Mouse (Mus musculus) liver, embryonic 13.5 days (tissue): Measurements from ENCODE around the gene Marc1. TPM values are rescaled to one million over a fixed set of nuclear protein-coding genes. Genes with fewer than 3 reads are reported as not detected.

Source experiments
- ATAC-seq: fragments of 200-750 bp; cut with Nextera tagmentation; 2 replicates; pipeline ENCODE4 v1.8.0; 2017; ENCODE audit warnings: low read depth, mild to moderate bottlenecking, moderate number of reproducible peaks, moderate library complexity
- DNase-seq: peaks from one replicate; pipeline ENCODE4 v3.0.0; 2022
- H3K27ac ChIP-seq: fragments of 300-500 bp; sonication (generic); 2 replicates; pipeline ENCODE4 v1.5.1; 2015; ENCODE audit warnings: moderate library complexity, mild to moderate bottlenecking, inconsistent platforms
- H3K27me3 ChIP-seq: fragments of 300-500 bp; sonication (generic); 2 replicates; pipeline ENCODE4 v1.6.1; 2015; ENCODE audit warnings: mild to moderate bottlenecking, inconsistent platforms
- H3K36me3 ChIP-seq: fragments of 300-500 bp; sonication (generic); 2 replicates; pipeline ENCODE4 v1.6.1; 2015; ENCODE audit warnings: mild to moderate bottlenecking, inconsistent platforms
- H3K4me1 ChIP-seq: fragments of 300-500 bp; sonication (generic); replicated peaks from 2 replicates; pipeline ENCODE4 v1.6.1; 2015; ENCODE audit warnings: inconsistent platforms
- H3K4me2 ChIP-seq: fragments of 300-500 bp; sonication (generic); 2 replicates; pipeline ENCODE4 v1.6.1; 2015; ENCODE audit warnings: inconsistent platforms, mild to moderate bottlenecking, moderate library complexity
- H3K4me3 ChIP-seq: fragments of 300-500 bp; sonication (generic); replicated peaks from 2 replicates; pipeline ENCODE4 v1.5.1; 2015; ENCODE audit warnings: mild to moderate bottlenecking, inconsistent platforms
- H3K9ac ChIP-seq: fragments of 300-500 bp; sonication (generic); 2 replicates; pipeline ENCODE4 v1.6.1; 2015; ENCODE audit warnings: mild to moderate bottlenecking, inconsistent platforms
- H3K9me3 ChIP-seq: fragments of 300-500 bp; sonication (generic); replicated peaks from 2 replicates; pipeline ENCODE4 v1.6.1; 2016; ENCODE audit warnings: inconsistent platforms
- WGBS: fragments of 180-500 bp; shearing (Covaris S2); methylation state at CpG from one replicate; pipeline ENCODE4 v1.1.7; 2015; ENCODE audit not compliant: insufficient replicate concordance; 5-methylcytosine and 5-hydroxymethylcytosine counted together
- polyA plus RNA-seq: library from polyadenylated mRNA; unstranded; fragments of >200 nt; fragmentation: Nextera tagmentation; extraction: Ambion mirVana; gene quantifications from 2 replicates; pipeline ENCODE4 v1.2.1, GENCODE M21; 2015

The Marc1 gene
- polyA plus RNA-seq, 1 experiment from 2014 or later: 13.4 TPM

DNA sequence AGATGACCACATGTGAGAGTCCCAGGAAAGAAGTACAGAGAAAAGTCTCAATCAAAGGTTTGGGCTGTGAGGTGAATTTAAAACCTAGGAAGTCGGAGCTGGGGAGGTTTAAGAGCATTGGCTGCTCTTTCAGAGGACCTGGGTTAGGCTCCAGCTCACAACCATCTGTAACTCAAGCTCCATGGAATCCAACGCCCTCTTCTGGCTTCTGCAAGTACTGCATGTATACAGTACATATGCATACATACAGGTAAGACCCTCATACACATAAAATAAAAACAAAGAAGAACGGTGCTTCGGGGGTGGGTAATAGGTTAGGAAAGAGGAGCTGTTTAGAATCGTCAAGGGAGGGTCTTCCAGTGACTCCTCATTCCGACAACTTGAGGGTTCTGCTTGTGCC lies 6.7 kb upstream of the Marc1 start:
- 71% methylated on average over 6 of the region's 6 CpGs for WGBS

DNA sequence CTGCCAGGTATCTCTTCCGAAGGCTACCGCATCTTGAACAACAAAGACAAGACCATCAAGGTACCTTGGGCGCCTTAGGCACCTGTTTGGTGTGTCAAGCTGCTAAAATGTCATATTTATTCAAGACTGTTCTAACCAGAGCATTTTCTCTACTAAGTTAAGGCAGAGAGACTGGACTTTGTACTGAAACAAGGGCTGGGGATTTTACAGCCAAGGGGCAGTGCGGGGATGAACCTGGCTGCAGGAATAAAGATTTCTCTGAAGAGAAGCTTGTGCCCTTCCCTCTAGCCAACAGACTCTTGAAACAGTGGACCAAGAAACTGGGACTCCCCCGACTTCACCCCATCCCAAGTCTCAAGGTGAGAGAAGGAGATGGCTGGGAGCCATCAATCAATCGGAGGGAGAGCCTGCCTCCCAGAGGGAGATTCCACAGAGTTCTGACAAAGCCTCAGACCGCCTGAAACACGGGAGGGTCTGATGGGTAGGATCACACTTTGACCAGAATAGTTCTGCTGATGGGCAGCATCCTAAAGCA lies 670 bp upstream of the Marc1 start:
- H3K4me1 ChIP-seq: peaks cover 24% of the 10 kb centered on the region
- peaks cover 24% of the 10 kb centered on the region for H3K27me3 ChIP-seq
- no peak overlapping the region; the same call in 1 of the 2 replicates for H3K4me2 ChIP-seq
- no peak overlapping the region for H3K9ac ChIP-seq
- peaks cover 27% of the 10 kb centered on the region for H3K36me3 ChIP-seq
- no peak overlapping the region for H3K4me3 ChIP-seq
- WGBS: 61% methylated on average over 8 of the region's 8 CpGs
- no peaks in the 10 kb centered on the region for H3K9me3 ChIP-seq
- no peak overlapping the region for H3K27ac ChIP-seq
- DNase-seq (no peak), ATAC-seq (no peak)

More for the DNA sequence above, 6.7 kb upstream of the Marc1 start:
- H3K4me1 ChIP-seq: no peaks in the 10 kb centered on the region
- no peaks in the 10 kb centered on the region for H3K9me3 ChIP-seq
- no peak overlapping the region for H3K9ac ChIP-seq
- no peaks in the 10 kb centered on the region for H3K27me3 ChIP-seq
- no peak overlapping the region for H3K4me3 ChIP-seq
- ATAC-seq (no peak), DNase-seq (no peak)
- no peak overlapping the region for H3K4me2 ChIP-seq
- no peak overlapping the region for H3K27ac ChIP-seq
- H3K36me3 ChIP-seq: peaks cover 78% of the 10 kb centered on the region

DNA sequence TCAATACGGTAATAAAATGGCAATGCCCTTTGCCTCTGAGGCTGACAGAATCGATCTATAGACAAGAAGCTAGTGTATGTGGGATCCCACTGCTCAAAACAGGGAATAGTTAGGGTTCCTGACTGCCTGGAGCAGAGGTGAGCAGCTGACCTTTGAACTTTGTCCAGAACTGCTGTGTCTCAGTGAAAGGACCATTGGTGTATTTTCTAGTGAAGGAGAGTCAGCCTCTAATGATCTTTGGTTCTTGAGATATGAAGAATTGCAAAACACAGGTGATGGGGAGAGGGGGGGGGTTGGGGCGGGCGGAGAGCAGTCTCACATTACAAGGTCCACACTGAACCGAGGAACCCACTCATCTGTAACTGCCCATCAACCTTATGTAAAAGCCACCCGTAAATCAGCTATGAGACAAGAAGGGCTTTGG lies 1.5 kb downstream of the Marc1 start:
- Histone ChIP-seq H3K27ac (no peak overlapping the region), H3K9me3 (no peaks in the 10 kb centered on the region), H3K4me1 (peaks cover 24% of the 10 kb centered on the region), H3K4me3 (peak overlapping the region; percentile 48), H3K36me3 (peaks cover 18% of the 10 kb centered on the region), H3K27me3 (peaks cover 24% of the 10 kb centered on the region), H3K4me2 (peak overlapping the region; percentile 49), H3K9ac (no peak overlapping the region)
- DNase-seq (no peak), ATAC-seq (no peak)
- 72% methylated on average over 6 of the region's 6 CpGs for WGBS

DNA sequence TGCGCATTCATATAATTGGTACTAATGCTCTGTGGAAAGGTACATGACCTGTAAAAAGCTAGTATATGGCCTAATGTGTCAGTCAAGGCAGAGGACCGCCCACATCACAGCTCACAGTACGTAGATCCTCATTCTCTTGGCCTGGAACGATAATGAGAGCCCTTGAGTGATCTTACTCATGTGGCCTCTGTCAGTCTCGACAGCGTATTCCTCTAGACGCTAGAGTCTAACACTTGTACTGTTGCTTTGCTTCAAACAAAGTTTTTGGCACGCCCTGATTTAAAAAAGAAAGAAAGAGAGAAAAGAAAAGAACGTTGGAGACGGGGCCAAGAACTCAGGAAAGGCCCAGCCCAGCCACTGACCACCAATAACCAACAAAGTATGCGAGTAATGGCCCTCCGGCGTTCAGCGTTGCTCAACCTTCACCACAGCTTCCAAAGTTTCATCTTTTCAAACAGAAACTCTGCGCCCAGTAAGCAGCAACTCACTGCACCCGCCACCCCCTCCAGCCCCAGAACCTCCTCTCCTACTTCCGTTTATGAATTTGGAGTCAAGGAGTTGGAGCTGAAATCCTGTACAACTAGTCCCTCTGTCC lies 2.6 kb downstream of the Marc1 start:
- Histone ChIP-seq H3K9ac (no peak overlapping the region), H3K4me1 (peaks cover 24% of the 10 kb centered on the region), H3K9me3 (no peaks in the 10 kb centered on the region), H3K27ac (peak overlapping the region; percentile 21; the same call in 1 of the 2 replicates), H3K36me3 (peaks cover 13% of the 10 kb centered on the region), H3K4me3 (no peak overlapping the region), H3K4me2 (no peak overlapping the region), H3K27me3 (peaks cover 24% of the 10 kb centered on the region)
- 59% methylated on average over 17 of the region's 17 CpGs for WGBS
- ATAC-seq (no peak), DNase-seq (no peak)

DNA sequence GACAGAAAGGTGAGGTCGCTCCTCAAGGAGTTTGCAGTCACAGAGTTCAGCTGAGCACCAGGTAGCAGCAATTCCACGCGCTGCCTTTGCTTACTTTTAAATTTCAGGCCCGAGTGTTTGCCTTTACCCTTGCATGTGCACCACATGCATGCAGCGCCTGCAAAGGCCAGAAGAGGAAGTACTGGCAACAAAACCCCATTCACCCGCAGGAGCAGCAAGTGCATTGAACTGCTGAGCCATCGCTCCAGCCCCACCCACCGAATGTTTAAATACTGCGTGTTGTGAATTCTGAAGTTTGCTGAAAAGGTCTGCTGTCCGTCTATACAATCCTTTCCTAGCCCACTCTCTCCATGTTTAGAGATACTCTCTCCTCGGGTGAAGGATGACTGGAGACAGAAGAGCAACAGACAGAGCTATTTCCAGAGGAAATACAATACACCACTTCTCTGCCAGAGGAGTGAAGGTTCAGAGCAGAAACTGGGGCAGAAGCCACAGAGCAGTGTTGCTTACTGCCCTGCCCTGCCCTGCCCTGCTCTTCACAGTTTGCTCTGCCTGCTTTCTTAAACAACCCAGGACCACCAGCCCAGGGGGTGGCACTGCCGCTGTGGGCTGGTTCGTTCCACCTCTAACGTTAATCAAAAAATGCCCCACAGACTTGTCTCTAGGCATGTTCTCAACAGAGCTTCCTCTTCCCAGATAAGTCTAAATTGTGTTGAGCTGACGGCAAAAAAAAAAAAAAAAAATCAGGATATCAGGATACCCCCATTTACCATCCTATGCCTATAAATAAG lies 3.3 kb downstream of the Marc1 start:
- 28% methylated on average over 15 of the region's 15 CpGs for WGBS
- H3K27me3 ChIP-seq: peaks cover 24% of the 10 kb centered on the region
- H3K4me1 ChIP-seq: peaks cover 24% of the 10 kb centered on the region
- H3K4me2 ChIP-seq: no peak overlapping the region
- no peak overlapping the region for H3K9ac ChIP-seq
- H3K36me3 ChIP-seq: peaks cover 6% of the 10 kb centered on the region
- ATAC-seq (no peak), DNase-seq (no peak)
- H3K9me3 ChIP-seq: no peaks in the 10 kb centered on the region
- H3K27ac ChIP-seq: no peak overlapping the region; the same call in 1 of the 2 replicates
- no peak overlapping the region for H3K4me3 ChIP-seq

DNA sequence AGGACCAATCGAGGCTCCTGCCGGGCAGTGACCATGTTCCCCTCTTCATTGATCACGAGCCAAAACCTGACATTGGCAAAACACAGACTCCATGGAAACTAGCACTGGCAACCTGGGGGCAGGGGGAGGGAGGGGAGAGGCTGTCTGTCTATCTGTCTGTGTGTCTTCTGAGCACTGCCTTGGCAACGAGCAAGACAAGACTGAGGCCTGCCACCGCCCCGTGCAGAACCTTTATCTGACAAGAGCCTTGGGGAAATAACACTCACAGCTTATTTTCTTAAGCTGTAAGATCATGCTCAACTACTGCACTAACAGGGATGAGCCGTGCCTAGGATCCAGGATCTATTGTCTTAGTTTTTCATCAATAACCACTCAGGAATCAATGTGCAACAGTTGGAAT lies 4.0 kb downstream of the Marc1 start:
- H3K4me1 ChIP-seq: peaks cover 19% of the 10 kb centered on the region
- no peaks in the 10 kb centered on the region; the same call in 1 of the 2 replicates for H3K36me3 ChIP-seq
- DNase-seq (no peak), ATAC-seq (no peak)
- no peak overlapping the region for H3K4me3 ChIP-seq
- H3K9me3 ChIP-seq: no peaks in the 10 kb centered on the region
- 46% methylated on average over 7 of the region's 7 CpGs for WGBS
- H3K27ac ChIP-seq: no peak overlapping the region
- H3K9ac ChIP-seq: no peak overlapping the region
- peaks cover 24% of the 10 kb centered on the region for H3K27me3 ChIP-seq
- no peak overlapping the region for H3K4me2 ChIP-seq

DNA sequence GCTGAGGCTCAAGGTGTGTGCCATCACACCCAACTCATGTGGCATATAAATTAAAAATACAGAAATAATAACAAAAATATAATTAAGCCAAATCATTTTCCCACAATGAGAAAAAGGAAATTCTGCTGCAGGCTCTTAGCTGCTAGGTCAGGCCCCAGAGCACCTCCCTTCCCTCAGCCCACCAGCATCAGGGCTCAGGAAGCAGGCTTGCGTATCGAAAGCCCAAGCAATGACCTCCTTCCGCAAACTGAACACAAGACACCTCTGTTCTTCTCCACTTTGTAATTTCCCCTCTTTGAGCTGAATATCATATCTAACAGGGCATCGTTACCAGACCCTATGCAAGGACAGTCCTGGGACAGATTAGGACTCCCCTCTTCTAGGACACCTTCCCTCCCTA lies 5.4 kb downstream of the Marc1 start:
- no peaks in the 10 kb centered on the region for H3K9me3 ChIP-seq
- no peak overlapping the region for H3K27ac ChIP-seq
- ATAC-seq (no peak), DNase-seq (no peak)
- H3K27me3 ChIP-seq: peaks cover 11% of the 10 kb centered on the region
- peaks cover 16% of the 10 kb centered on the region for H3K4me1 ChIP-seq
- H3K4me2 ChIP-seq: no peak overlapping the region
- H3K36me3 ChIP-seq: peaks cover 11% of the 10 kb centered on the region
- 72% methylated on average over 4 of the region's 4 CpGs for WGBS
- no peak overlapping the region for H3K4me3 ChIP-seq
- no peak overlapping the region for H3K9ac ChIP-seq

DNA sequence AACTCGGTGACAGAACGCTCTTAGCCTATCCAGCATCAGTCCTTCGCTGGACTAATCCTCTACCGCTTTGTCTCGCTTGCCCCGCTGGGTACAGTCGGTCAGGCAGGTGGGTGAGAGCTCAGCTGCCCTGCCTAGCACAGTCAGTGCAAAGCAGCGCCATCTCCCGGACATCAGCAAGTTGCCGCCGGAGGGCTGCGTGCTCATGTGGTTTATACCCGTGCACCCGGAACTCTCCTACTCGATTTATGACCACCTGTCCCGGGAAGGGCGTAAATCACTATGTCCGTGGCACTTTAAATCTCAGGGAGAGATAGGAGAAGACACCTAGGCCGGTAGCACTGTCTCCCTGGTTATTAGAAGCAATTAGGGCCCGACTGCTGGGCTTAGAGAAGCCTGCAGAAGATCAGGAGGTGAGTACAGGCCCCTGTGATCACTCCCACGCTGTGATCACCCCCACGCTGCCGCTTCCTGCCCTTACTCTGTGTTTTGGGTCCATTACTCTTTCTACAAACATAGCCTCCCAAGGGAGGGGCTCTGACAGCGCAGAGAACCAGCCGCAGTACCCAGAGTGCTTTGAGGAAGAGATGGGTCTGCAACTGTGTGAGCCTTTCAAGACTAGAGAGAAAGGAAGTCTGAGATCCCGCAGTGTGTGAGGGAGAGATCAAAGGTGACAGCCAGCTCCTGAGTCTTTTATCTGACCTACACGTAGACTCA lies 17.8 kb downstream of the Marc1 start:
- Histone ChIP-seq H3K9me3 (no peaks in the 10 kb centered on the region), H3K27me3 (no peaks in the 10 kb centered on the region), H3K27ac (no peak overlapping the region), H3K4me3 (no peak overlapping the region), H3K4me2 (peak overlapping the region; percentile 25), H3K36me3 (no peaks in the 10 kb centered on the region; the same call in 1 of the 2 replicates), H3K4me1 (0 out of 2 replicates have a peak, but pooled peaks cover 2% of the 10 kb centered on the region), H3K9ac (no peak overlapping the region)
- ATAC-seq (peak; percentile 66), DNase-seq (peak; percentile 37)
- 16% methylated on average over 27 of the region's 27 CpGs for WGBS

DNA sequence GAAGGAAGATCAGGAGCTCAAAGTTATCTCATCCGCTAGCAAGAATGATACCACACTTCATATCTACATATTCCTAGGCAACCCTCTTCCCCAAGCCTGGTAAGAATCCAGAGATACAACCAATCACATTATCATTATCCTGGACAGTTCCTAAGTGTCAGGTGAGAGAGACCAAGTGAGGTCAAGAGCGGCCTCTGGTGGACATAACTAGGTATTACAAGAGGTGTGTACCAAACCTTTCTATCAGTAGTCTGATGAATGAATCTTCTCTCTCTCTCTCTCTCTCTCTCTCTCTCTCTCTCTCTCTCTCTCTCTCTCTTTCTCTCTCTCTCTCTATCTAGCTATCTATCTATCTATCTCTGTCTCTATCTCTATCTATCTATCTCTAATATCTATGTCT lies 20.0 kb downstream of the Marc1 start:
- Histone ChIP-seq H3K9ac (no peak overlapping the region), H3K36me3 (no peaks in the 10 kb centered on the region; the same call in 1 of the 2 replicates), H3K4me1 (peaks cover 6% of the 10 kb centered on the region), H3K9me3 (no peaks in the 10 kb centered on the region), H3K27me3 (no peaks in the 10 kb centered on the region), H3K27ac (no peak overlapping the region), H3K4me2 (no peak overlapping the region), H3K4me3 (no peak overlapping the region)
- 10% methylated on average over 2 of the region's 2 CpGs for whole genome bisulfite sequencing
- DNase-seq (no peak), ATAC-seq (no peak)

DNA sequence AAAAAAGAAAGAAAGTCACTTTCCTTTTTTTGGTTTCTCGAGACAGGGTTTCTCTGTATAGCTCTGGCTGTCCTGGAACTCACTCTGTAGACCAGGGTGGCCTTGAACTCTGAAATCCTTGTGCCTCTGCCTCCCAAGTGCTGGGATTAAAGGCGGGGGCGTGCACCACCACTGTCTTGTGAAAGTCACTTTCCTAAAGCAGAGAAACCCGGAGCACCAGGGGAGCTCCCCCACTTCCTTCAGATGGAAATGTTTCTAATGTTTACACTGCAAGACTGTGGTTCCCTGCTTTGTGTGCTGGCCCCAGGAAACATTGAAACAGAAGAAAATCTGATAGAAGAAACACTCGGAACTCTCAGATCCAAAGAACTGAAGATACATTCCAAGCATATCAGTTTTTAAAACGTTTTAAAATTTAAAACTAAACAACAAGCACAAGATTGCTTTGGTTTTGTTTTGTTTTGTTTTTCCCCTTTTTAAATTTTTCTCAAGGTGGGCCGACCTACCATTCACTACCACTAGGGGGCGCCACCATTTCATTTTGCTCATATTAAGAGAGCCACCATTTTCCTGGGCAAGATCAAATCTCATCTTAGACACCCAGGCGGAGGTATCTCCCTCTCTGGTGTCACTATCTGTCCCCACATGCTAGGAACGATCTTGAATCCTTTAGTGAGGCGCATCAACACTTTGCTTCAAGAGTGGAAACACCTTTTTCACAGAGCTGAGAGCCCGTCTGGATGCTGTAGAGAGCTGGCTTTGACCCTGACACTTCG lies 24.5 kb downstream of the Marc1 start:
- WGBS: 44% methylated on average over 13 of the region's 13 CpGs
- ATAC-seq: peak; percentile 70
- peaks cover 20% of the 10 kb centered on the region for H3K4me1 ChIP-seq
- H3K9me3 ChIP-seq: no peaks in the 10 kb centered on the region
- no peak overlapping the region for H3K4me3 ChIP-seq
- no peaks in the 10 kb centered on the region for H3K27me3 ChIP-seq
- DNase-seq: no peak
- no peak overlapping the region for H3K27ac ChIP-seq
- H3K9ac ChIP-seq: no peak overlapping the region
- no peak overlapping the region for H3K4me2 ChIP-seq
- H3K36me3 ChIP-seq: no peaks in the 10 kb centered on the region
